Mouse (Mus musculus) brain, embryonic 14.5 days (tissue): ENCODE data around the gene Thpo.

Source experiments
- CTCF ChIP-seq: fragments of 200-500 bp; IDR thresholded peaks from 2 replicates; pipeline ENCODE4 v1.5.1; 2012; ENCODE audit warnings: inconsistent platforms, mild to moderate bottlenecking, moderate library complexity, borderline replicate concordance; ENCODE audit not compliant: insufficient read depth, insufficient read length; ENCODE audit errors: extremely low read depth
- POLR2A ChIP-seq: fragments of 200-500 bp; IDR thresholded peaks from 2 replicates; pipeline ENCODE4 v1.6.1; 2012; ENCODE audit warnings: mild to moderate bottlenecking, inconsistent platforms, borderline replicate concordance; ENCODE audit not compliant: poor library complexity, insufficient read depth, insufficient read length, severe bottlenecking; ENCODE audit errors: extremely low read depth

GRCm38 (mm10) chr16:20699266-20699665 lies 35.0 kb downstream of the Thpo start:
- TF ChIP-seq POLR2A, result no peak
- no peak for TF ChIP-seq CTCF
